Mouse (Mus musculus) layer of hippocampus, adult 2 months (tissue): ENCODE measurements at regions not wholly inside any gene's neighbourhood (a gene's known extent, or its start where the extent isn't known, plus 50 kb on each side); places are given as distances from the start of the nearest gene placed in this dataset.

ENCODE experiments used
- DNase-seq, 2 experiments: peaks; one replicate each; pipeline ENCODE4 v3.0.0; 2022; ENCODE audit warnings: low spot score in 2 of 2
- H3K27ac ChIP-seq: fragments of 200-600 bp; 2 replicates; pipeline ENCODE4 v1.8.1; 2022
- H3K4me3 ChIP-seq: fragments of 200-600 bp; 2 replicates; pipeline ENCODE4 v1.8.1; 2022; ENCODE audit warnings: mild to moderate bottlenecking
- CTCF ChIP-seq: fragments of 200-600 bp; conservative IDR thresholded peaks from 2 replicates; pipeline ENCODE4 v1.8.1; 2022; ENCODE audit warnings: antibody characterized with exemption, mild to moderate bottlenecking, moderate library complexity

DNA sequence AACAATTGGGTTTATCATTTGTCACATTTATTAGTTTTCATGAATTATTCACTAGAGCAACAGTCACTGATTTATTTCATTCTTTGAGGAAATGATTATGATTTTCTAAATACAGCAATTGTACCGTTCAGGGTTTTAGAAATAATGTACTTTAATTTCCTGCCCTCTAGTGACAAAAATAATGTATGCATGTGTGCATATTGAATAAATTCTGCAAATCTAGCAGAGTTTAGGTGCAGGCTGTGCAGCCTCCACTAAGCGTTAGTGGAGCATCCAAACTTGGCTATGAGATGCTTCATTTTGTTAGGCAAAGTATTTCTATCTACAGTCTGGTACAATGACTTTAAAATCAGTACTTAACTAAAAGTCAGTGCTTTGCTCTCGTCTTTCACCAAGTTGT, 642.1 kb upstream of the A830018L16Rik start:
- no peak overlapping the region for H3K4me3 ChIP-seq
- no peak overlapping the region for H3K27ac ChIP-seq
- TF ChIP-seq CTCF: peak; percentile 71
- no peak for DNase-seq

GRCm38 (mm10) chr1:10794074-10794783, 619.7 kb upstream of the A830018L16Rik start:
- TF ChIP-seq CTCF: no peak
- no peak for DNase-seq
- H3K27ac ChIP-seq: no peak overlapping the region
- H3K4me3 ChIP-seq: no peak overlapping the region

DNA sequence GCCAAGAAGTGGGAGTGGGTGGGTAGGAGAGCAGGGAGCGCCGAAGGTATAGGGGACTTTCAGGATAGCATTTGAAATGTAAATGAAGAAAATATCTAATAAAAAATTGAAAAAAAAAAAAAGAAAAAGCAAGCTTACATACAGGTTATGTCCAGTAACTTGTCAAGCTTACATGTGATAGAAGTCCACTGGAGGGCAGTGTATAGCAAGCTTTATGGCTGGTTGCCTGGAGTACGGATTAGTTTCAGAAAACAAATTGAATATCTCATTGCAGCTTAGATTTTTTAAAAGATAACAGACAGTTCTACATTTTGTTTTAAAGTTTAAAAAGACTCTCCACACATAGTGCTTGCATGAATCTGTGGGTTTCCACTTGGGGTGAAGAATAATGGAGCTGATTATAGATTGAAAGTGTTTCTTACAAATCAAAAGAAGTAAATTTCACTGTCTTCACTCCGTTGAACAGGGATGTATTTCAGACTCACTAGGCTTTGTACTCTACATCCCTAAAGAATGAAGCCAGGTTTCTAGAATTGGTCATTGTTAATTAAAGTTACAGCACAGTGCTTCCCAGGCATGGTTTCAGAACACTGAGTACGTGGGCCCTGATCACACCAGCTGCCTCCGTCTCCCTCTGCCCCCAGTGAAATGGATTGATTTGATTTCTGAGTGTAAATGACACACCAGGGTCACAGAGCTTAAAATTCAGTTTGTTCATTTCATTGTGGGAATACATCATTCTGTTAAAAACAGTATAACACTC, 578.1 kb upstream of the A830018L16Rik start:
- H3K4me3 ChIP-seq: no peak overlapping the region
- DNase-seq: peak; percentile 58 to 63
- TF ChIP-seq CTCF: peak; percentile 83
- H3K27ac ChIP-seq: peak overlapping the region; percentile 28; the same call in 1 of the 2 replicates

DNA sequence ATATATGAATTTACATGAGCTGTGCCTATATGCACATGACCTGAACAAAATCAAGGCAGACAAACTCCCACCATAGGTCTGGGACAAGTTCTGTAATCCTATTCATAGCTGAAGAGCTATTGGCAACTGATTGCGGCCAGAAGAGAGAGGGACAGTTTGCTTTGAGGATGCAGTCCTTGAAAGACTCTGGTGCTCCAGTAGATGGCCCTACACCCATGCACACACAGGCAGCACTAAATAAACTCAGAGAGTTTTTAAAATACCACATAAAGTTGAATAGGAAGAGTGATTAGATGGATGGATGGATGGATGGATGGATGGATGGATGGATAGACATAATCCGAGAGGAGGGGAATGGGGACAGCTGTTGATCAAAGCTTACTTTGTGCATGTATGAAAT, 576.7 kb upstream of the A830018L16Rik start:
- Histone ChIP-seq H3K27ac (no peak overlapping the region), H3K4me3 (no peak overlapping the region)
- DNase-seq: peak; percentile 16 to 23
- TF ChIP-seq CTCF: peak; percentile 79

GRCm38 (mm10) chr1:10852934-10853333, 561.0 kb upstream of the A830018L16Rik start:
- no peak for DNase-seq
- no peak for TF ChIP-seq CTCF
- Histone ChIP-seq H3K27ac (no peak overlapping the region), H3K4me3 (no peak overlapping the region)

DNA sequence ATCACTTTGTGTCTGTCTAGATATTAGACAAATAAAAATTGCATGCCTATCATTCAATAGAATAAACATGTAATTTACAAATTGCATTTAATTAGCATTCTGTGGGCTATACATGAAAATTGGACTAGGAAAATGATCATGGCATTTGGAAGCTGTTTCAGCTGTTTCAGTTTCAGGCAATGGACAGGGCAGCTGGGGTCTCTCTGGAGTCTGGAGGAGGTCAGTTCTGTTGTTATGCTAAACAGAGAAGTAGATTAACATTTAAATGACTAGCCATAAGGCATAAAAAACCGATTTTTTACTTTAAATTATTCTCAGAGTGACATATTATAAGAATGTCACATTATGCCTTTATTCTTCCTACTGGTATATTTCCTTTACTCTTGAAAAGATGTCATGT, 559.4 kb upstream of the A830018L16Rik start:
- TF ChIP-seq CTCF: no peak
- no peak for DNase-seq
- Histone ChIP-seq H3K27ac (no peak overlapping the region), H3K4me3 (no peak overlapping the region)

DNA sequence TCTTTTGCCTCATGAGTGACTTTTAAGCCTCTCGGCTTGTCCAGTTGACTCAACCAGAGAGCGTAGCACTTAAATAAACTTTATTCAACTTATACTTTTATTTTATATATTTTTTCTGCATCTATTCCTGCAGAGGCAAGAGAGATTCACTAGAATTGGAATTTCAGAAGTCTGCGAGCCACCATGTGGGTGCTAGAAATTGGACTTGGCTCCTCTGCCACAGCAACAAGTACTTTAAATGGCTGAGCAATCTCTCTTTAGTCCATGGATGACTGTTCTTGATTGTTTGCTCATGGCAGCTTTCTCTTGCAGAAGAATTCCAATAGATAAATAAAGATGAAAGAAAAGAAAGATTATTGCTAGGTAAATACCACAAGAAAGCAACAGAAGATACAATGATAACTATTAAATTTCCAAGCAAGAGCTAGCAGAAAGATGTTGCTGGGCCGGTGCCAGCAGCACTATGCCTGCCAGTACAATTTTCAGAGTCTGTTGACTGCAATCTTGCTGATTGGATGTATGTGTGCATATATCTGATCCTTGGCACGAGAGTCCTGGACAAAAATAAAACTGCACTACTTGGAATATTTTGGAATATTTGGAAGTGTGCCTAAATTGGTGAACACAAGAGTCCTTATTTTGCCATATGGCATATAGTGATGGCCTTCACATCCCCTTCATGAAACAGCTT, 542.6 kb upstream of the A830018L16Rik start:
- no peak for TF ChIP-seq CTCF
- peak in 1 of 2 experiments; percentile 33 for DNase-seq
- H3K4me3 ChIP-seq: no peak overlapping the region
- no peak overlapping the region for H3K27ac ChIP-seq

- no peak for TF ChIP-seq CTCF
- Histone ChIP-seq H3K27ac (no peak overlapping the region), H3K4me3 (no peak overlapping the region)
- DNase-seq: no peak
These were observed 541.6 kb upstream of the A830018L16Rik start for GRCm38 (mm10) chr1:10872266-10872665.

DNA sequence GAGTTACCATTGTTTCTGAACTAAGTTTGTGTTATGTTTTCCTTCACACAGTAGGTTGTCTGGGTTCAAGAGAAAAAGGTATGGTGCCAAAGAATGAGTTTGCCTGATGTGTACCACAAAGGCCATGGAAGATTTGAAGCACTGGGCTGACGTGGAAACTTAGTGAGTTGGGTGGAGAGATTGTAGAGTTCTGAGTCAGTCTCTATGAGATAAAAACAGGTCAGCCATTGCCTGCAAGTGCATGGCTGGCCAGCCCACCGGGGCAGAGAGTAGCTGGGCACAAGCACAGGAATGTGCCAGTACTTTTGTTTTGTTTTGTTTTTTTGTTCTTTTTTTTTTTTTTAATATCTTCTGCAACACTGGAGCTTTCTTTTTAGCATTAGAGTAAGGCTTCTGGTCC, 541.2 kb upstream of the A830018L16Rik start:
- Histone ChIP-seq H3K4me3 (no peak overlapping the region), H3K27ac (no peak overlapping the region)
- DNase-seq: no peak
- no peak for TF ChIP-seq CTCF

- no peak for TF ChIP-seq CTCF
- H3K4me3 ChIP-seq: no peak overlapping the region
- H3K27ac ChIP-seq: 0 out of 2 replicates have a peak overlapping the region, but pooled peaks have one; percentile 20
- no peak for DNase-seq
These were observed 536.3 kb upstream of the A830018L16Rik start for GRCm38 (mm10) chr1:10877391-10878170.

GRCm38 (mm10) chr1:10878221-10878760, 535.6 kb upstream of the A830018L16Rik start:
- no peak overlapping the region for H3K27ac ChIP-seq
- TF ChIP-seq CTCF: no peak
- H3K4me3 ChIP-seq: no peak overlapping the region
- DNase-seq: no peak

DNA sequence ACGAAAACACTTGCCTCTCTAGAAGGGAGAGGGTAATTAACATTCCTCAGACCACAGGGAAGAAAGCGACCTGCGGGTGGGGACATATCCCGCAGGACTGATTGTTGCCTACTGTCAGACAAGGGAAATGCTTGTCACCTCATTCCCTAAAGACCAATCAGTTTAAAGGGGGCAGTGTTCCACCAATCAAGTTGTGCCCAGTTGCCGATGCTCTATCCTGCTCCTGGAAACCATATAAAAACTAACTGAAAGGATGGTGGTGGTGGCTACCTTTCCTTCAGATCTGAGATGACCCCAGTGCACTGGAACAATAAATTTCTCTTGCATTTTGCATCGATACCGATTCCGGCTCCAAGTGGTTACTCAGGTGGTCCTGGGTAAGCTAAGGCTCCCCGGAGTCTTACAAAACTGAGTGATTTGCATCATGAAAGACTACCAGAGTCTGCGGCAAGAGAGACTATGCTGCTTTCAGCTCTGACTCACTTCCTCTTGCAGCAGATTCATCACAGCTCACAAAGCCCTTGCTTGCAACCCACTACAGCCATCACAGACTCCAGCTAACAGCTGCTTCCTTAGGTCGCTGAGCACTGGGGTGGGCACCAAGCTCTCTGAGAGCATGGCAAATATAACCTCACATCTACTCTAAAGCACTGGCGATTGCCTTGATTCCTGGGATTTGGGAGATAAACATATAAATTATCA, 533.7 kb upstream of the A830018L16Rik start:
- no peak for TF ChIP-seq CTCF
- H3K27ac ChIP-seq: no peak overlapping the region
- no peak for DNase-seq
- no peak overlapping the region for H3K4me3 ChIP-seq
